7 mouse cellular contexts compared by ENCODE assay signal in genomic region chr15:98568256-98569033, GRCm38 (mm10). TPM values are rescaled to one million over a fixed set of nuclear protein-coding genes. Genes with fewer than 3 reads are reported as not detected.
A peak's percentile ranks its signal among the peaks of the same experiment; 100 is the strongest.
DNase-seq lines count a peak whose midpoint lies in the region; ATAC-seq lines count a peak whose summit lies in the region.

No protein-coding gene starts in this region.

- peak overlapping the region; percentile 80 for H3K4me3 ChIP-seq in lung, embryonic 15.5 days
- peak overlapping the region; percentile 97 for H3K4me3 ChIP-seq in embryonic facial prominence, embryonic 14.5 days (ENCODE audit: low read depth, low read length)
- peak overlapping the region; percentile 80 for H3K4me3 ChIP-seq in limb, embryonic 10.5 days
- H3K4me3 ChIP-seq in neural tube, embryonic 11.5 days (ENCODE audit: low read depth, low read length) = peak overlapping the region; percentile 70

- peak overlapping the region; percentile 95 for H3K27ac ChIP-seq in lung, embryonic 15.5 days
- peak overlapping the region; percentile 96 for H3K27ac ChIP-seq in embryonic facial prominence, embryonic 14.5 days (replicated peaks; ENCODE audit: low read depth, low read length)
- peak overlapping the region; percentile 88 for H3K27ac ChIP-seq in limb, embryonic 10.5 days
- H3K27ac ChIP-seq in neural tube, embryonic 11.5 days (ENCODE audit: low read depth, low read length) = peak overlapping the region; percentile 83

- WGBS in lung, embryonic 15.5 days = 6% methylated on average over 22 of the region's 22 CpGs
- 6% methylated on average over 22 of the region's 22 CpGs for WGBS in embryonic facial prominence, embryonic 14.5 days
- WGBS in limb, embryonic 10.5 days = 9% methylated on average over 22 of the region's 22 CpGs
- WGBS in neural tube, embryonic 11.5 days = 12% methylated on average over 22 of the region's 22 CpGs

- H3K27me3 ChIP-seq in lung, embryonic 15.5 days = no peaks in the 10 kb centered on the region
- H3K27me3 ChIP-seq in embryonic facial prominence, embryonic 14.5 days (replicated peaks; ENCODE audit: control insufficient read depth, insufficient read depth, low read length) = no peaks in the 10 kb centered on the region
- no peaks in the 10 kb centered on the region for H3K27me3 ChIP-seq in limb, embryonic 10.5 days (ENCODE audit: low read depth, poor library complexity, severe bottlenecking)
- H3K27me3 ChIP-seq in neural tube, embryonic 11.5 days (ENCODE audit: control insufficient read depth, insufficient read depth, low read length) = no peaks in the 10 kb centered on the region

- peak overlapping the region; percentile 71 for H3K4me2 ChIP-seq in lung, embryonic 15.5 days
- H3K4me2 ChIP-seq in embryonic facial prominence, embryonic 14.5 days (ENCODE audit: low read depth, low read length) = peak overlapping the region; percentile 64
- peak overlapping the region; percentile 59 for H3K4me2 ChIP-seq in neural tube, embryonic 11.5 days (ENCODE audit: low read depth)

- no peak for ATAC-seq in lung, embryonic 15.5 days (ENCODE audit: borderline replicate concordance, extremely low read depth, low FRiP score, low TSS enrichment)
- no peak for ATAC-seq in embryonic facial prominence, embryonic 14.5 days (ENCODE audit: low read depth)
- 0 out of 2 replicates have a peak, but pooled peaks have one; percentile 3 for ATAC-seq in neural tube, embryonic 11.5 days (ENCODE audit: insufficient read depth, low FRiP score, low TSS enrichment)

- H3K36me3 ChIP-seq in lung, embryonic 15.5 days = peaks cover 10% of the 10 kb centered on the region
- peaks cover 17% of the 10 kb centered on the region for H3K36me3 ChIP-seq in embryonic facial prominence, embryonic 14.5 days (ENCODE audit: control insufficient read depth, insufficient read depth, low read length)
- peaks cover 32% of the 10 kb centered on the region for H3K36me3 ChIP-seq in limb, embryonic 10.5 days
- 0 out of 2 replicates have a peak, but pooled peaks cover under 1% of the 10 kb centered on the region for H3K36me3 ChIP-seq in neural tube, embryonic 11.5 days (ENCODE audit: control insufficient read depth, insufficient read depth, low read length)

- peak overlapping the region; percentile 88 for H3K9ac ChIP-seq in lung, embryonic 15.5 days
- peak overlapping the region; percentile 92 for H3K9ac ChIP-seq in embryonic facial prominence, embryonic 14.5 days (ENCODE audit: low read depth, low read length)
- H3K9ac ChIP-seq in neural tube, embryonic 11.5 days (ENCODE audit: low read length) = peak overlapping the region; percentile 90

- DNase-seq in lung, postnatal 14 days = no peak
- DNase-seq in adrenal gland, adult 2 months = peak; percentile 62
- peak; percentile 14 for DNase-seq in embryonic facial prominence, embryonic 14.5 days (ENCODE audit: low spot score)
- no peak for DNase-seq in limb, embryonic 10.5 days (ENCODE audit: low spot score)
- DNase-seq in neural tube, embryonic 11.5 days (ENCODE audit: low spot score) = peak; percentile 22
- DNase-seq in left cerebral cortex, postnatal 4 days = no peak

- peaks cover 26% of the 10 kb centered on the region for H3K4me1 ChIP-seq in lung, embryonic 15.5 days
- H3K4me1 ChIP-seq in embryonic facial prominence, embryonic 14.5 days (ENCODE audit: control insufficient read depth, insufficient read depth, low read length) = peaks cover 18% of the 10 kb centered on the region
- H3K4me1 ChIP-seq in limb, embryonic 10.5 days = peaks cover 23% of the 10 kb centered on the region
- H3K4me1 ChIP-seq in neural tube, embryonic 11.5 days (ENCODE audit: control insufficient read depth, insufficient read depth, low read length) = peaks cover 13% of the 10 kb centered on the region

- intact Hi-C loops in left cerebral cortex, postnatal 4 days (cut with DNase I) = no loop called here

- H3K9me3 ChIP-seq in lung, embryonic 15.5 days = no peaks in the 10 kb centered on the region
- H3K9me3 ChIP-seq in embryonic facial prominence, embryonic 14.5 days (ENCODE audit: control insufficient read depth, low read length) = no peaks in the 10 kb centered on the region
- no peaks in the 10 kb centered on the region for H3K9me3 ChIP-seq in limb, embryonic 10.5 days (replicated peaks)
- no peaks in the 10 kb centered on the region for H3K9me3 ChIP-seq in neural tube, embryonic 11.5 days (ENCODE audit: control insufficient read depth, low read length)

RNA-seq across cellular contexts. Expression of gene Ccnt1, which starts 2.3 kb away (rescaled TPM):
- polyA plus RNA-seq in lung, embryonic 15.5 days (2015; fragmentation: Nextera tagmentation; extraction: Ambion mirVana) = 51.4 and 56.3 TPM in 2 replicates
- 10 to 100 TPM; 42.2 to 66.4 TPM for total RNA-seq in adrenal gland, adult 2 months (2021)
- polyA plus RNA-seq in adrenal gland, adult 2 months (2012; rRNA removed) = 3.9 and 5.8 TPM in 2 replicates
- polyA plus RNA-seq in embryonic facial prominence, embryonic 14.5 days (2014; fragmentation: Nextera tagmentation; extraction: Ambion mirVana) = 47.9 and 51.3 TPM in 2 replicates
- polyA plus RNA-seq in limb, embryonic 10.5 days (2016; fragmentation: Nextera tagmentation; extraction: Ambion mirVana) = 60.7 and 68.0 TPM in 2 replicates
- 62.2 and 65.6 TPM in 2 replicates for polyA plus RNA-seq in neural tube, embryonic 11.5 days (2014; fragmentation: Nextera tagmentation; extraction: Ambion mirVana)
- 10 to 100 TPM; 51.5 to 61.1 TPM for total RNA-seq in left cerebral cortex, postnatal 4 days (2021)

RNA-seq across cellular contexts. Expression of gene 4930415O20Rik, which starts 2.4 kb away (rescaled TPM):
- not detected in 2 replicates for polyA plus RNA-seq in lung, embryonic 15.5 days (2015; fragmentation: Nextera tagmentation; extraction: Ambion mirVana)
- total RNA-seq in adrenal gland, adult 2 months (2021) = under 1 TPM; 0.58 to 0.59 TPM
- polyA plus RNA-seq in adrenal gland, adult 2 months (2012; rRNA removed) = 0.22 TPM in 1 of 2 replicates, not detected in the other
- polyA plus RNA-seq in embryonic facial prominence, embryonic 14.5 days (2014; fragmentation: Nextera tagmentation; extraction: Ambion mirVana) = not detected in 2 replicates
- 0.28 TPM in 1 of 2 replicates, not detected in the other for polyA plus RNA-seq in limb, embryonic 10.5 days (2016; fragmentation: Nextera tagmentation; extraction: Ambion mirVana)
- not detected in 2 replicates for polyA plus RNA-seq in neural tube, embryonic 11.5 days (2014; fragmentation: Nextera tagmentation; extraction: Ambion mirVana)
- not detected for total RNA-seq in left cerebral cortex, postnatal 4 days (2021)

RNA-seq across cellular contexts. Expression of gene Kansl2, which starts 34.4 kb away (rescaled TPM):
- polyA plus RNA-seq in lung, embryonic 15.5 days (2015; fragmentation: Nextera tagmentation; extraction: Ambion mirVana) = 112 TPM in 2 replicates
- total RNA-seq in adrenal gland, adult 2 months (2021) = 10 to 100 TPM; 70.7 to 99.0 TPM
- polyA plus RNA-seq in adrenal gland, adult 2 months (2012; rRNA removed) = 44.6 and 49.5 TPM in 2 replicates
- polyA plus RNA-seq in embryonic facial prominence, embryonic 14.5 days (2014; fragmentation: Nextera tagmentation; extraction: Ambion mirVana) = 94.3 and 97.7 TPM in 2 replicates
- polyA plus RNA-seq in limb, embryonic 10.5 days (2016; fragmentation: Nextera tagmentation; extraction: Ambion mirVana) = 168 and 181 TPM in 2 replicates
- polyA plus RNA-seq in neural tube, embryonic 11.5 days (2014; fragmentation: Nextera tagmentation; extraction: Ambion mirVana) = 142 and 143 TPM in 2 replicates
- 10 to 100 TPM; 72.2 to 77.1 TPM for total RNA-seq in left cerebral cortex, postnatal 4 days (2021)

RNA-seq across cellular contexts. Expression of gene Adcy6, which starts 41.4 kb away (rescaled TPM):
- 22.4 and 23.2 TPM in 2 replicates for polyA plus RNA-seq in lung, embryonic 15.5 days (2015; fragmentation: Nextera tagmentation; extraction: Ambion mirVana)
- total RNA-seq in adrenal gland, adult 2 months (2021) = 10 to 100 TPM; 35.5 to 67.1 TPM
- 44.6 and 49.2 TPM in 2 replicates for polyA plus RNA-seq in adrenal gland, adult 2 months (2012; rRNA removed)
- polyA plus RNA-seq in embryonic facial prominence, embryonic 14.5 days (2014; fragmentation: Nextera tagmentation; extraction: Ambion mirVana) = 14.9 and 18.8 TPM in 2 replicates
- 15.7 and 16.5 TPM in 2 replicates for polyA plus RNA-seq in limb, embryonic 10.5 days (2016; fragmentation: Nextera tagmentation; extraction: Ambion mirVana)
- 11.4 and 12.7 TPM in 2 replicates for polyA plus RNA-seq in neural tube, embryonic 11.5 days (2014; fragmentation: Nextera tagmentation; extraction: Ambion mirVana)
- 10 to 100 TPM; 55.1 to 56.6 TPM for total RNA-seq in left cerebral cortex, postnatal 4 days (2021)

Comparison
In these comparisons a context has a peak if more than half of its experiments do, and no peak if none do; other contexts are left out.
1. DNase-seq: peak in adrenal gland, adult 2 months (single experiment), embryonic facial prominence, embryonic 14.5 days (single experiment) and neural tube, embryonic 11.5 days (single experiment); none in lung, postnatal 14 days (single experiment), limb, embryonic 10.5 days (single experiment) and left cerebral cortex, postnatal 4 days (single experiment).
2. Peak in every context shown above with its lines, with median percentiles within 50 percentile points of each other: H3K27ac ChIP-seq, H3K4me2 ChIP-seq, H3K4me3 ChIP-seq and H3K9ac ChIP-seq.